Mouse (Mus musculus): ENCODE results near the gene Ebf4. TPM values are rescaled to one million over a fixed set of nuclear protein-coding genes. Genes with fewer than 3 reads are reported as not detected.

Gene Ebf4
- polyA plus RNA-seq, 1 experiment from 2014 or later = 4.3 TPM

Other genes with a start within 250 kb of the Ebf4 start
- 0.10 TPM in 1 of 2 replicates, not detected in the other for gene Tgm6, start 182.8 kb upstream of the Ebf4 start, polyA plus RNA-seq (2015; fragmentation: Nextera tagmentation; extraction: Ambion mirVana)
- 362 and 366 TPM in 2 replicates for gene Snrpb, start 115.8 kb upstream of the Ebf4 start, polyA plus RNA-seq (2015; fragmentation: Nextera tagmentation; extraction: Ambion mirVana)
- not detected in 2 replicates for gene Tmc2, start 100.0 kb upstream of the Ebf4 start, polyA plus RNA-seq (2015; fragmentation: Nextera tagmentation; extraction: Ambion mirVana)
- gene Nop56, start 20.7 kb upstream of the Ebf4 start, polyA plus RNA-seq (2015; fragmentation: Nextera tagmentation; extraction: Ambion mirVana) = 230 and 236 TPM in 2 replicates
- 156 and 161 TPM in 2 replicates for gene Idh3b, start 10.6 kb upstream of the Ebf4 start, polyA plus RNA-seq (2015; fragmentation: Nextera tagmentation; extraction: Ambion mirVana)
- 26.8 and 32.9 TPM in 2 replicates for gene Cpxm1, start 102.4 kb downstream of the Ebf4 start, polyA plus RNA-seq (2015; fragmentation: Nextera tagmentation; extraction: Ambion mirVana)
- 0.15 TPM in 1 of 2 replicates, not detected in the other for gene Gm28372, start 110.1 kb downstream of the Ebf4 start, polyA plus RNA-seq (2015; fragmentation: Nextera tagmentation; extraction: Ambion mirVana)
- not detected in 2 replicates for gene 1700020A23Rik, start 110.1 kb downstream of the Ebf4 start, polyA plus RNA-seq (2015; fragmentation: Nextera tagmentation; extraction: Ambion mirVana)
- 0.29 TPM in 1 of 2 replicates, not detected in the other for gene Tmem239, start 111.3 kb downstream of the Ebf4 start, polyA plus RNA-seq (2015; fragmentation: Nextera tagmentation; extraction: Ambion mirVana)
- gene Vps16, start 129.2 kb downstream of the Ebf4 start, polyA plus RNA-seq (2015; fragmentation: Nextera tagmentation; extraction: Ambion mirVana) = 98.2 and 103 TPM in 2 replicates
- gene Pced1a, start 129.5 kb downstream of the Ebf4 start, polyA plus RNA-seq (2015; fragmentation: Nextera tagmentation; extraction: Ambion mirVana) = 10.2 and 11.7 TPM in 2 replicates
- gene Ptpra, start 155.1 kb downstream of the Ebf4 start, polyA plus RNA-seq (2015; fragmentation: Nextera tagmentation; extraction: Ambion mirVana) = 123 and 131 TPM in 2 replicates

Data from neural tube, embryonic 13.5 days (tissue).